16 mouse cellular contexts compared by ENCODE assay signal in genomic region chr19:24537691-24538090, GRCm38 (mm10).
"Had no signal": no experiment of that assay in that cellular context is flagged by ENCODE, and none has a peak within 500 bp of the region (broad histone marks: within the 10 kb centered on the region; RNA-seq: fewer than 3 reads in every experiment).

No protein-coding gene starts in this region.

- ATAC-seq: inflammation-experienced regulatory T-cells, adult 6 months; intestine, postnatal 0 days; midbrain, embryonic 15.5 days had no signal

- H3K27me3 ChIP-seq: limb, embryonic 15.5 days; midbrain, embryonic 15.5 days; neural tube, embryonic 13.5 days; stomach, embryonic 15.5 days had no signal

- H3K4me3 ChIP-seq: limb, embryonic 15.5 days; midbrain, embryonic 10.5 days; midbrain, embryonic 15.5 days; neural tube, embryonic 13.5 days; stomach, embryonic 15.5 days had no signal

- H3K4me2 ChIP-seq: limb, embryonic 15.5 days; midbrain, embryonic 15.5 days; neural tube, embryonic 13.5 days; stomach, embryonic 15.5 days had no signal

- H3K4me1 ChIP-seq: limb, embryonic 15.5 days; midbrain, embryonic 10.5 days; midbrain, embryonic 15.5 days; neural tube, embryonic 13.5 days; stomach, embryonic 15.5 days had no signal

- H3K36me3 ChIP-seq: limb, embryonic 15.5 days; midbrain, embryonic 10.5 days; midbrain, embryonic 15.5 days; neural tube, embryonic 13.5 days; stomach, embryonic 15.5 days had no signal

- H3K27ac ChIP-seq: kidney, postnatal 0 days; limb, embryonic 15.5 days; midbrain, embryonic 10.5 days; midbrain, embryonic 15.5 days; neural tube, embryonic 13.5 days; stomach, embryonic 15.5 days had no signal

- H3K9ac ChIP-seq: limb, embryonic 15.5 days; midbrain, embryonic 15.5 days; neural tube, embryonic 13.5 days; stomach, embryonic 15.5 days had no signal

- H3K9me3 ChIP-seq: limb, embryonic 15.5 days; midbrain, embryonic 10.5 days; midbrain, embryonic 15.5 days; neural tube, embryonic 13.5 days; stomach, embryonic 15.5 days had no signal

- DNase-seq: kidney, adult 9 months; kidney, postnatal 36 days; layer of hippocampus, adult 9-11 months; layer of hippocampus, postnatal 36 days; retina, postnatal 1 day; right cerebral cortex, postnatal 4 days; thymus, adult 2 months; thymus, postnatal 25 days had no signal
